Mouse (Mus musculus) adrenal gland, postnatal 14 days (tissue): ENCODE data around the gene Gm11127. TPM values are rescaled to one million over a fixed set of nuclear protein-coding genes. Genes with fewer than 3 reads are reported as not detected.

Experiments
- total RNA-seq: library from RNA; stranded (reverse); gene quantifications from 2 replicates; pipeline ENCODE4 v1.2.3, GENCODE M21; 2021

Gm11127 gene
- total RNA-seq, 1 experiment from 2014 or later: 2.2 TPM

Other genes with a start within 250 kb of the Gm11127 start
- gene Ier3, start 236.7 kb downstream of the Gm11127 start, total RNA-seq: 12.7 and 26.3 TPM in 2 replicates
- gene Flot1, start 235.1 kb downstream of the Gm11127 start, total RNA-seq: 52.4 and 59.5 TPM in 2 replicates
- 285 and 320 TPM in 2 replicates for gene Tubb5, start 220.1 kb downstream of the Gm11127 start, total RNA-seq
- gene Mdc1, start 216.9 kb downstream of the Gm11127 start, total RNA-seq: 20.6 and 21.9 TPM in 2 replicates
- 10.6 and 15.9 TPM in 2 replicates for gene Nrm, start 197.1 kb downstream of the Gm11127 start, total RNA-seq
- gene Ppp1r18, start 192.8 kb downstream of the Gm11127 start, total RNA-seq: 29.5 and 44.4 TPM in 2 replicates
- gene Dhx16, start 178.6 kb downstream of the Gm11127 start, total RNA-seq: 40.2 and 41.1 TPM in 2 replicates
- 73.6 and 79.5 TPM in 2 replicates for gene 2310061I04Rik, start 160.9 kb downstream of the Gm11127 start, total RNA-seq
- gene Atat1, start 148.3 kb downstream of the Gm11127 start, total RNA-seq: 29.0 and 31.5 TPM in 2 replicates
- gene Mrps18b, start 142.0 kb downstream of the Gm11127 start, total RNA-seq: 108 and 114 TPM in 2 replicates
- 91.4 and 97.7 TPM in 2 replicates for gene Ppp1r10, start 141.9 kb downstream of the Gm11127 start, total RNA-seq
- 92.5 and 100 TPM in 2 replicates for gene Abcf1, start 88.6 kb downstream of the Gm11127 start, total RNA-seq
- 42.7 and 48.7 TPM in 2 replicates for gene Gnl1, start 78.5 kb downstream of the Gm11127 start, total RNA-seq
- gene Prr3, start 78.1 kb downstream of the Gm11127 start, total RNA-seq: 24.3 and 24.7 TPM in 2 replicates
- gene H2-T24, start 37.8 kb downstream of the Gm11127 start, total RNA-seq: 4.6 and 8.2 TPM in 2 replicates
- 44.2 and 52.7 TPM in 2 replicates for gene H2-T23, start 25.5 kb downstream of the Gm11127 start, total RNA-seq
- gene H2-T22, start 15.6 kb downstream of the Gm11127 start, total RNA-seq: 23.3 and 27.6 TPM in 2 replicates
- not detected in 2 replicates for gene Gm6034, start 15.4 kb downstream of the Gm11127 start, total RNA-seq
- gene Gm19684, start 63.3 kb upstream of the Gm11127 start, total RNA-seq: 0.26 and 0.34 TPM in 2 replicates
- gene Gm7030, start 71.1 kb upstream of the Gm11127 start, total RNA-seq: not detected in 2 replicates
- not detected in 2 replicates for gene Gm8909, start 110.2 kb upstream of the Gm11127 start, total RNA-seq
- gene H2-T3, start 131.9 kb upstream of the Gm11127 start, total RNA-seq: 0.44 TPM in 1 of 2 replicates, not detected in the other
- gene Rpp21, start 199.7 kb upstream of the Gm11127 start, total RNA-seq: 44.2 and 47.9 TPM in 2 replicates
- 15.6 and 18.4 TPM in 2 replicates for gene Trim39, start 213.9 kb upstream of the Gm11127 start, total RNA-seq
- gene H2-M10.2, start 228.1 kb upstream of the Gm11127 start, total RNA-seq: not detected in 2 replicates